Mouse (Mus musculus) embryonic facial prominence, embryonic 11.5 days (tissue): Measurements from ENCODE around the gene Opn1sw. TPM values are rescaled to one million over a fixed set of nuclear protein-coding genes. Genes with fewer than 3 reads are reported as not detected.

Experiments used
- ATAC-seq: fragments of 200-750 bp; cut with Nextera tagmentation; replicated peaks from 2 replicates; pipeline ENCODE4 v1.8.0; 2017; ENCODE audit warnings: low read depth; ENCODE audit not compliant: insufficient number of reproducible peaks, low FRiP score, low TSS enrichment
- DNase-seq: peaks from one replicate; pipeline ENCODE4 v3.0.0-alpha.2; 2015; ENCODE audit warnings: low spot score
- H3K27ac ChIP-seq: fragments of 300-500 bp; sonication (generic); replicated peaks from 2 replicates; pipeline ENCODE4 v1.5.1; 2014; ENCODE audit warnings: mild to moderate bottlenecking, low read depth, low read length, control low read depth
- H3K27me3 ChIP-seq: fragments of 300-500 bp; sonication (generic); 2 replicates; pipeline ENCODE4 v1.6.1; 2014; ENCODE audit warnings: mild to moderate bottlenecking, low read length, moderate library complexity, mixed read lengths; ENCODE audit not compliant: control insufficient read depth, insufficient read depth
- H3K36me3 ChIP-seq: fragments of 300-500 bp; sonication (generic); replicated peaks from 2 replicates; pipeline ENCODE4 v1.6.1; 2014; ENCODE audit warnings: low read depth, mild to moderate bottlenecking, low read length, moderate library complexity, mixed read lengths; ENCODE audit not compliant: control insufficient read depth, insufficient read depth
- H3K4me1 ChIP-seq: fragments of 300-500 bp; sonication (generic); 2 replicates; pipeline ENCODE4 v1.6.1; 2014; ENCODE audit warnings: low read length, mixed read lengths; ENCODE audit not compliant: control insufficient read depth, insufficient read depth
- H3K4me2 ChIP-seq: fragments of 300-500 bp; sonication (generic); 2 replicates; pipeline ENCODE4 v1.6.1; 2014; ENCODE audit warnings: low read depth, mild to moderate bottlenecking, control low read depth, low read length, moderate library complexity
- H3K4me3 ChIP-seq: fragments of 300-500 bp; sonication (generic); 2 replicates; pipeline ENCODE4 v1.5.1; 2014; ENCODE audit warnings: low read depth, low read length, control low read depth
- H3K9ac ChIP-seq: fragments of 300-500 bp; sonication (generic); replicated peaks from 2 replicates; pipeline ENCODE4 v1.6.1; 2014; ENCODE audit warnings: mild to moderate bottlenecking, control low read depth, low read length
- H3K9me3 ChIP-seq: fragments of 300-500 bp; sonication (generic); replicated peaks from 2 replicates; pipeline ENCODE4 v1.6.1; 2016; ENCODE audit warnings: mild to moderate bottlenecking, low read length, inconsistent platforms, mixed read lengths; ENCODE audit not compliant: control insufficient read depth
- WGBS: fragments of 180-500 bp; shearing (Covaris S2); extraction: QIAGEN DNeasy Blood & Tissue Kit; methylation state at CpG from one replicate; pipeline ENCODE4 v1.1.7; 2014; 5-methylcytosine and 5-hydroxymethylcytosine counted together
- polyA plus RNA-seq: library from polyadenylated mRNA; unstranded; fragments of >200 nt; fragmentation: Nextera tagmentation; extraction: Ambion mirVana; gene quantifications from 2 replicates; pipeline ENCODE4 v1.2.1, GENCODE M21; 2014

The Opn1sw gene
- polyA plus RNA-seq, 1 experiment from 2014 or later = 0.27 TPM

GRCm38 (mm10) chr6:29432156-29432555 lies 43.9 kb upstream of the Opn1sw start:
- Histone ChIP-seq H3K4me2 (no peak overlapping the region), H3K9me3 (no peaks in the 10 kb centered on the region), H3K36me3 (no peaks in the 10 kb centered on the region), H3K4me1 (peaks cover 18% of the 10 kb centered on the region), H3K4me3 (no peak overlapping the region), H3K27me3 (peaks cover 17% of the 10 kb centered on the region), H3K27ac (no peak overlapping the region), H3K9ac (no peak overlapping the region)
- WGBS = 51% methylated on average over 3 of the region's 3 CpGs
- ATAC-seq = no peak
- no peak for DNase-seq

- ATAC-seq = no peak
- H3K9ac ChIP-seq = no peak overlapping the region
- H3K4me2 ChIP-seq = no peak overlapping the region
- no peak overlapping the region for H3K27ac ChIP-seq
- H3K9me3 ChIP-seq = no peaks in the 10 kb centered on the region
- H3K27me3 ChIP-seq = peaks cover 17% of the 10 kb centered on the region
- H3K4me1 ChIP-seq = peaks cover 15% of the 10 kb centered on the region
- WGBS = 16% methylated on average over 5 of the region's 5 CpGs
- H3K36me3 ChIP-seq = no peaks in the 10 kb centered on the region
- peak; percentile 1 for DNase-seq
- no peak overlapping the region for H3K4me3 ChIP-seq
Measured at GRCm38 (mm10) chr6:29431473-29431872, 43.2 kb upstream of the Opn1sw start.

- H3K27me3 ChIP-seq = peaks cover 17% of the 10 kb centered on the region
- no peaks in the 10 kb centered on the region for H3K9me3 ChIP-seq
- WGBS = 48% methylated on average over 15 of the region's 15 CpGs
- no peak overlapping the region for H3K9ac ChIP-seq
- H3K27ac ChIP-seq = no peak overlapping the region
- H3K4me2 ChIP-seq = no peak overlapping the region
- H3K4me3 ChIP-seq = no peak overlapping the region
- no peaks in the 10 kb centered on the region for H3K36me3 ChIP-seq
- peaks cover 11% of the 10 kb centered on the region for H3K4me1 ChIP-seq
- DNase-seq (peak; percentile 36), ATAC-seq (no peak)
Measured at GRCm38 (mm10) chr6:29430681-29431420, 42.6 kb upstream of the Opn1sw start.

- H3K4me3 ChIP-seq = no peak overlapping the region
- 63% methylated on average over 4 of the region's 4 CpGs for WGBS
- DNase-seq = no peak
- peaks cover 7% of the 10 kb centered on the region for H3K27me3 ChIP-seq
- no peaks in the 10 kb centered on the region for H3K9me3 ChIP-seq
- no peak overlapping the region for H3K9ac ChIP-seq
- H3K36me3 ChIP-seq = no peaks in the 10 kb centered on the region
- H3K4me1 ChIP-seq = peaks cover 4% of the 10 kb centered on the region
- H3K27ac ChIP-seq = no peak overlapping the region
- no peak for ATAC-seq
- H3K4me2 ChIP-seq = no peak overlapping the region
Measured at GRCm38 (mm10) chr6:29428171-29428570, 39.9 kb upstream of the Opn1sw start.

GRCm38 (mm10) chr6:29426331-29426730 lies 38.1 kb upstream of the Opn1sw start:
- Histone ChIP-seq H3K27me3 (no peaks in the 10 kb centered on the region), H3K4me2 (no peak overlapping the region), H3K4me3 (no peak overlapping the region), H3K36me3 (no peaks in the 10 kb centered on the region), H3K9me3 (no peaks in the 10 kb centered on the region), H3K9ac (no peak overlapping the region), H3K27ac (no peak overlapping the region), H3K4me1 (no peaks in the 10 kb centered on the region)
- 75% methylated on average over 6 of the region's 6 CpGs for WGBS
- ATAC-seq (no peak), DNase-seq (no peak)

GRCm38 (mm10) chr6:29425118-29425517 lies 36.9 kb upstream of the Opn1sw start:
- no peaks in the 10 kb centered on the region for H3K27me3 ChIP-seq
- no peak overlapping the region for H3K4me3 ChIP-seq
- H3K4me2 ChIP-seq = no peak overlapping the region
- ATAC-seq (no peak), DNase-seq (no peak)
- no peaks in the 10 kb centered on the region for H3K4me1 ChIP-seq
- H3K36me3 ChIP-seq = no peaks in the 10 kb centered on the region
- H3K27ac ChIP-seq = no peak overlapping the region
- H3K9ac ChIP-seq = no peak overlapping the region
- WGBS = 90% methylated on average over 8 of the region's 8 CpGs
- H3K9me3 ChIP-seq = no peaks in the 10 kb centered on the region

- 96% methylated on average over 2 of the region's 2 CpGs for WGBS
- no peak for DNase-seq
- no peaks in the 10 kb centered on the region for H3K9me3 ChIP-seq
- no peak overlapping the region for H3K9ac ChIP-seq
- no peak overlapping the region for H3K4me3 ChIP-seq
- H3K4me2 ChIP-seq = no peak overlapping the region
- no peak overlapping the region for H3K27ac ChIP-seq
- no peak for ATAC-seq
- H3K4me1 ChIP-seq = no peaks in the 10 kb centered on the region
- no peaks in the 10 kb centered on the region for H3K27me3 ChIP-seq
- no peaks in the 10 kb centered on the region for H3K36me3 ChIP-seq
Measured at GRCm38 (mm10) chr6:29420596-29420995, 32.3 kb upstream of the Opn1sw start.

- DNase-seq = no peak
- H3K9me3 ChIP-seq = no peaks in the 10 kb centered on the region
- H3K4me2 ChIP-seq = no peak overlapping the region
- no peaks in the 10 kb centered on the region for H3K27me3 ChIP-seq
- no peak overlapping the region for H3K27ac ChIP-seq
- H3K9ac ChIP-seq = no peak overlapping the region
- H3K4me1 ChIP-seq = no peaks in the 10 kb centered on the region
- H3K36me3 ChIP-seq = no peaks in the 10 kb centered on the region
- no peak for ATAC-seq
- WGBS = 80% methylated on average over 9 of the region's 9 CpGs
- H3K4me3 ChIP-seq = no peak overlapping the region
Measured at GRCm38 (mm10) chr6:29415446-29415845, 27.2 kb upstream of the Opn1sw start.
